Mouse (Mus musculus) spleen, adult 2 months (tissue): ENCODE data around the gene 2310030G06Rik.

Experiments
- CTCF ChIP-seq: fragments of 200-500 bp; IDR thresholded peaks from 2 replicates; pipeline ENCODE4 v1.5.1; 2011; ENCODE audit warnings: mild to moderate bottlenecking, inconsistent platforms; ENCODE audit not compliant: insufficient read depth, insufficient read length, insufficient replicate concordance; ENCODE audit errors: extremely low read depth
- POLR2A ChIP-seq: fragments of 200-500 bp; IDR thresholded peaks from 2 replicates; pipeline ENCODE4 v1.6.1; 2011; ENCODE audit warnings: low read depth, low read length, inconsistent platforms

- TF ChIP-seq POLR2A (no peak), CTCF (no peak)
These were observed 45.2 kb downstream of the 2310030G06Rik start for GRCm38 (mm10) chr9:50700921-50701691.
